Mouse (Mus musculus): ENCODE data around the gene Ptprk. TPM values are rescaled to one million over a fixed set of nuclear protein-coding genes. Genes with fewer than 3 reads are reported as not detected.

The Ptprk gene
- 1 to 10 TPM; 3.2 to 5.9 TPM for total RNA-seq (2021)
- long read RNA-seq, experiment 1, partial matches to known transcripts: 0 of 10 reads
- long read RNA-seq, experiment 1, other reads (novel, unspliced or antisense): 10 of 10 reads
- long read RNA-seq, experiment 2, partial matches to known transcripts: 2 of 5 reads
- long read RNA-seq, experiment 2, other reads (novel, unspliced or antisense): 2 of 5 reads

DNA sequence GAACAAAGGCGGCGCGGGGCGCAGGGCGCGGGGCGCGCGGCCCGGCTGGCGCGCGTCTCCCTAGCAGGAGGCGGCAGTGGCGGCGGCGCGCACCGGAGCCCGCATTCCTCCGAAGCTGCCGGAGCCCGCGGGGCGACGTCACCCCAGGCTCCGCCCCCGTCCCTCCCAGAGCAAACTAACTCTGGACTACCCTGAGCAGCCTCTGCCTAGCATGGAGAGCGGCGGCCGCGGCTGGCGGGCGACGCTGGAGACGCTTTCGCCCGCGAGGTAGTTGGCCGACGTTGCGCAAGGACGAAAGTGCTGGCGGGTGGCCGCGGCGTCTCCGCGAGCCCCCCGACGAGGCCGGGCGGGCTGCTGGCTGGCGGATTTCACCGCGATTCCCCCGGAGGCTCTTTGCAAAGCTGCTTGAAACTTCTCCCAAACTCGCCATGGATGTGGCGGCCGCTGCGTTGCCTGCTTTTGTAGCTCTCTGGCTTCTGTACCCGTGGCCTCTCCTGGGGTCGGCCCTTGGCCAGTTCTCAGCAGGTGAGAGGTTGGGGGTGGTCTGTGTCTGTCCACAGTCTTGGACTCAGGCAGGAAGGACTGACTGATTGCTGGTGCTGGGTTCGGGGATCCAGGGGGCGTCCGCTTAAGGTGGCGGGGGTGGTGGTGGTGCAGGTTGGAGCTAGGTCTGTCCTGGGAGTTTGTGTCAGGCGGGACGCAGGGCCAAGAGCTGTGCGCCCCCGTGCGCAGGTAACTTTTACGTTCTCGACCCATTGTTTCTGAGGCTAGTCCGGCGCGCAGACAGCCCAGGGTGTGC, at the start of gene Ptprk:
Gene Ptprk (plus strand): TSS at position 168 of the 799 bp plus-strand sequence.
- H3K27ac ChIP-seq: peak within 1 kb of the TSS; percentile 90
- peak; percentile 96 for DNase-seq
- peak within 1 kb of the TSS; percentile 94 for H3K4me3 ChIP-seq
- no peak for TF ChIP-seq CTCF (IDR thresholded peaks at IDR 0.05)
- intact Hi-C loops (cut with DNase I): no loop called here

DNA sequence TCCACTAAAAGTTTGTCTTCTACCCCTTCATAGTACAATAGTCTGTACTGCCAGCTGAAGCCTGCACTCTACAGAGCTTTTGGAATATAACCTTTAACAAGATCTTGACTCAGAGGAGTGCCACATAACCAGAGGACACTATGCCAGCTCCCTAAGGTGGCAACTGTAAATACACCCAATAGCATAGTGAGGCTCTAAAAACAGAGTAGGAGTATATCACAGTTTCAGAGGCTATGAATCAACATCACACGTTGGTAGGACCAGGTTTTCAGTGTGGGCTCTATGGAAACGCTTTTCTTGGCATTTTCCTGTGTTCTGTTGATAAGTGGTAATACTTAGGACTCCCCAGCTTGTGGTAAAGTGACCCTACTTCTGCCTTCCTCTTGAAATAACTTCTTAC, 46.8 kb upstream of the Ptprk start:
- intact Hi-C loops (cut with DNase I): no loop called here
- Histone ChIP-seq H3K4me3 (no peak overlapping the region), H3K27ac (no peak overlapping the region)
- DNase-seq: no peak
- TF ChIP-seq CTCF (IDR thresholded peaks at IDR 0.05): no peak

DNA sequence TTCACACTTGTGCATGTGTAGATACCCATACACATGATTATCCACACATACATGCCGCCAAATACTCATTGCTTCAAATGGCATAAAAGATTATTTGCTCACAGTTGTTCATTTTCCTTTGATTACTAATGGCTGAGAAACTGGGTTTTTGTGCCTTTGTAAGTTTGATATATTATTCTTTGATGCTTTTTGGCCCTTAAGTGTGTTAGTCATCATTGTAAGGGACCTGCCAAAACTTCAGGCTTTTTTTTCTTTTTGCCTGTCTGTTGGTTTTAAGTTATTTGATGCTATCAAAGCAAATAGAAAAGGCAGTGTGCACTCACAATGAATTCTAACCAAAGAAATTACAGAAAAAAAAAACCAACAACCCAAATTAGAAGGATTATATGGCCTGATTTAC, 38.2 kb upstream of the Ptprk start:
- no peak for TF ChIP-seq CTCF (IDR thresholded peaks at IDR 0.05)
- DNase-seq: no peak
- Histone ChIP-seq H3K4me3 (no peak overlapping the region), H3K27ac (no peak overlapping the region)
- intact Hi-C loops (cut with DNase I): no loop called here

DNA sequence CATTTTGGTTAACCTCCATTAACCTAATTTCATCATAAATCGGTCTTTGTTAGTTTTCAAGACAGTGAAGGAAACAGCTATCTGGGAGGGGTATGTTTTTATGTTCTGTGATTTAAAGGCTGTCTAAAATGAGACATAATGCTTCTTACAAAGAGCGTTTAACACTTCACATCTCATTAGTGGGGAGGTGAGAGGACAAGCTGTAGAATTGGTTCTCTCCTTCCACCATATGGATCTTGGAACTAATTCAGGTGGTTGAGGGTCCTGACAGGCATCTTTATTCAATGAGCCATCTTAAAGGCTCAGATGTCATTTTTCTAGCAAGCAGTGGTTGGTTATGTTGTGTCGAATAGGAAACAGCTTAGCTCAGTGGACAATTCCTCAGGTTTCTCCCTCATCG, 19.9 kb upstream of the Ptprk start:
- Histone ChIP-seq H3K27ac (no peak overlapping the region), H3K4me3 (no peak overlapping the region)
- no peak for DNase-seq
- no peak for TF ChIP-seq CTCF (IDR thresholded peaks at IDR 0.05)
- intact Hi-C loops (cut with DNase I): no loop called here

DNA sequence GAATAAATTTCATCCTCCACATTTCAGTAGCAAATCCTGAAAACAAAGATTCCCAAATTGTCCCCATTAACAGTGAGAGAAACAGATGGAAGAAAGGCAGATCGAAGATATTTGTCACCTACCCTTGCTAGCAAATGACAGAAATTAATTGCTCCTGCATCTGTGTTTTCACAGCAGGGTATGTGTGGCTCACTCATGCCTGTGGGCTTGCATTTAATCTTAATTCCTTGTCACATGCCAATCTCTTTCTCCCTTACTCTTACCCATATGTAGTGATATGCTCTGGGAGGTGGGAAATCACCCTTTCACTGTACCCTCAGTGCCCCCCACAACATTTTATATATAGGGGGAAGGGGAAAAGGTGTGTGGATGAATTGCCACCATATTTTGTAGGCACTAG, 15.4 kb upstream of the Ptprk start:
- TF ChIP-seq CTCF (IDR thresholded peaks at IDR 0.05): no peak

DNA sequence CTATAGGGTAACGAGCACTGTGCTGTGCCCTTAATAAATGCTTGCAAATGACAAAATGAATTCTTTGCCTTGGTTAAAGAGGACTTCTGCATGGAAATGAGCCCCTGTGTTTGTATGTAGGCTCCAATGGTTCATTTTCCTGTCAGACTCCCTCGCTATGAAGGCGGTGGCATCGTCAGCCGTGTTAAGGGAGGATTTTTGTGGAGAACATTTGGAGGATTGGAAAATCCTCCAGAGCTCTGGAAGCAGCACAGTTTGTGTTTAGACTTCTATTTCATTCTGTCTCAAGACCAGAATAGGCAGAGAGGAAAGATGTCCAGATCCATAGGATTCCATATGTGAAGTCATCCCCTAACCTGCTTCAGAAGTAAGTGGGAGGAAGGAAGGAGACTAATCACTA, 6.6 kb upstream of the Ptprk start:
- intact Hi-C loops (cut with DNase I): no loop called here
- no peak for TF ChIP-seq CTCF (IDR thresholded peaks at IDR 0.05)
- no peak overlapping the region for H3K27ac ChIP-seq
- no peak overlapping the region for H3K4me3 ChIP-seq
- DNase-seq: no peak

More for the DNA sequence above, 15.4 kb upstream of the Ptprk start:
- intact Hi-C loops (cut with DNase I): no loop called here
- H3K27ac ChIP-seq: no peak overlapping the region
- no peak overlapping the region for H3K4me3 ChIP-seq
- DNase-seq: no peak

DNA sequence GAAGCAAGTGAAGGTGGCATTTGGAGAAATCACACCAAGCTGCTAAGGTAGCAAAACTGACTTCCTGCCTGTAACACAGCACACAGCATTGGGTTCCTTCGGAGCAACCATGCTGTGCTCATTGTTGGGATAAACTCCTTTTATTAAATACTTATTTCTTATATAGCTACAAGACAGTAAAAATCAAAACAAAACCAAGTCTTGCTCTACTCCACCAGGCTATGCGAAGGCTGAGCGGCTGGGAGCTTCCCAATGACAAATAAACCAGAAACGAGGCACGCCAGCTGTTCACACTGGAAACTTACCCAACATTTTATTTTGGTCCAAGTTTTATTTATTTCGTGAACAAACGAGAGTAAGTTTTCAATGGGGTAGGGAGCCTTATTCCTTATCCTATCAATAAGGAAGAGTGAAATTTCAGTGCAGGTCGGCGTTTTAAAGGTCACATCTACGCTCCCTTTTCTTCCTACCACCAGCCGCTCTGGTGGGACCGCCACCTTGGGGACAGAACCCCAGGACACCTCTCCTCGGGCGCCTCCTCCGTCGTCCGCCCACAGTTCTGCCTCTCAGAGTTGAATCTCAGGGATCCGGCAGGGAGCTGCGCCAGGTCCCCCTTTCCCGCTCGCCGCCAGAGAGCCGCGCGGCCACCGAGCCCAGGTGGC, 498 bp upstream of the Ptprk start:
- Histone ChIP-seq H3K27ac (peak overlapping the region; percentile 90), H3K4me3 (peak overlapping the region; percentile 94)
- TF ChIP-seq CTCF (IDR thresholded peaks at IDR 0.05): 0 out of 2 replicates have a peak, but pooled peaks have one; percentile 4
- no peak for DNase-seq
- intact Hi-C loops (cut with DNase I): no loop called here

DNA sequence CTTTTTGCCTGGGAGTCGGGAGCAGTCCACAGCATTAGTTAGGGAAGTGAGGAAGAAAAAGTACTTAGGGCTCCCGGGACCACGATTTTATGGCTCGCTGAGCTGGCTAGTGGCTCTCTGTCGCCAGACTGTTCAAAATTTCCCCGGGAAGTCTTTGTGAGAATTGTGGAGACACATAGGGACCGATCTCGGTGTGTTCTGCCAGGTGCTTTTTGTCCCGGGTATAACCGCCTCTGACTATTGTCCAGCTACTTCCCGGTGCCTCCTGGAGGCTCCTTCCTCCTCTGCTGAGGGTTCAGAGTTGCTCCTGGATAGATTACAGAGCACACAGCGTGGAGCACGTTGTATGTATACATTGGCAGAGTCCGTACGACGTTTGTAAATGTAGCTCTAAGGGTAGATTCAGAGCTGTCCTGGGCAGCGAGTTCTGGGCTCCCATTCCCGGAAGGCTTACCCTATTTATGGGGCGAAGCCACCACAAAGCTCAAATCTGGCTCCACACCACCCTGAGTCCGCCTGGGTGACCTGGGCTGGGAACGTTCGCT, 943 bp downstream of the Ptprk start:
- no peak for TF ChIP-seq CTCF (IDR thresholded peaks at IDR 0.05)
- intact Hi-C loops (cut with DNase I): no loop called here
- Histone ChIP-seq H3K4me3 (peak overlapping the region; percentile 94), H3K27ac (peak overlapping the region; percentile 90)
- peak; percentile 20 for DNase-seq

DNA sequence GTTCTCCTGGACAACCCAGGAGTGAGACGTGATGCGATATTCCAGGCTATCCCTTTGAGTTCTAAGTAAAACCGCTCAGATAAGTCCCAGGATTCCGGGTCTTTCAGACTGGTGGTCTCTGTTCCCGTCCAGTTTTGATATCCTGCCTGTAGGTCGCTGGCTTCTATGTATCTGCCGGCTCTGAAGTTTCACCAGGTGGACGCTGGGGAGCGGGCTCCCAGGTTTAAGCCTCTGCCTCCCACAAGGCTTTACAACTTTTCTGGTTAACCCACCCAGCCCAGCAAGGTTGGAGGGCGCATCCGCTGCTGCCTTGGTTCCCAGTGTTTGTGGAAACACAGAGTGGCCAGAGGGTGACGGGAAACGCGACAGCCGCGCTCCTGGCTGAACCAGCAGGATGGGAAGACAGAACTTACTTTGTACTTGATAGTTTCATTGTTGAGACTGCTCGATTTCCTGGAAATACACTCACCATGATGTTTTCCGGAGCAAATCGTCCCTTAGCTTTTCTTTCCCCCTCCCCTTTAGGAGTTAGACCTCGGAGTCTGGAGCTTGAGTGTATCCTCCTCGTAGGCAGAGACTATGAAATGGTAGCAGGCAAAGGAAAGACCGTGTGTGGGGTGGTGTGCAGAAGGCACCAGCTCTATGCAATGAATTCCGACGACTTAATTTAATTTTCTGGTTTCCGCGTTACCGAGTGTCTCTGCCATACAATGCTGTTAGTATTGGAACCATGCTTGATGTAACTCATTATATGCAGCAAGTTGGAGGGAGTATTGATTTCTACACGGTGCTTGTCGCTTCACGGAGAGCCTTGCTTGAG, 1.6 kb downstream of the Ptprk start:
- Histone ChIP-seq H3K4me3 (peak overlapping the region; percentile 94), H3K27ac (peak overlapping the region; percentile 90)
- peak; percentile 24 for DNase-seq
- intact Hi-C loops (cut with DNase I): no loop called here
- TF ChIP-seq CTCF (IDR thresholded peaks at IDR 0.05): no peak

DNA sequence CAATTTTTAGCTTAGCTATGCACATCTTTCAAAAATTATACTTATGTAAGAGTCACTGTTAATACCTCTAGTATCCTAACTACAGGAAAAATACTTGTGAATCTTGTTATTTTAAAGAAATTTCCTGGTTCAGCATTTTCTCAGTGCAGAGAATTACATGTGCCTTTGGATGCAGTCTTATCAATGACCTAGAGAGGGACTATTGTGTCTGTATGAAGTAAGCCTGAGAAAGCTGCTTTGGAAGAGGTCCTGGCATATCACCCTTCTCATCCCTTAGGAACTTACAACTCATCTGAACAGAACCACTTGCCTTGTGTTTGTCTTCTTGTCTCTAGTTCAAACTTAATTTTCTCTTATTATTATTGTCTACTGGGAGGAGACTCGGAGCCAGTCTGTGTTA, 3.6 kb downstream of the Ptprk start:
- no peak for DNase-seq
- no peak overlapping the region for H3K27ac ChIP-seq
- peak; percentile 5; the same call in 1 of the 2 replicates for TF ChIP-seq CTCF (IDR thresholded peaks at IDR 0.05)
- intact Hi-C loops (cut with DNase I): no loop called here
- H3K4me3 ChIP-seq: no peak overlapping the region

DNA sequence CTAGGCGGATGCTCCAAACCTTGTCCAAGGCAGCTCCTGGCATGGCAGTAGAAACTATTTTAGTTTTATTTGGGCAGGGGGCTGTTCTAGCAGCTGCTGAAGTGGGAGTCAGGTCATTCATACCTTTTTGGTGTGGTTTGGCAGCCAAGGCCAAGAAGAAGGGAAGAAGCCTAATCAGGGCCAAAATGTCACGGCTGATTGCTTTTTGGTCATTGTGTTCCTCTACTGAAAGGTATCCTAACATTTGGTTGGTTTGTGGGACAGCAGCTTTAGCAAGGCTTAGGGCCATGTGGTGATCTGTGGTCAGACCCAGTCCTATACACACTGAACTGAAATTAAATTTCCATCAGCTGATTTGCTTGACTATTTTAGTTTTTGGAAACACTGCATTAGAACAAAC, 6.6 kb downstream of the Ptprk start:
- no peak for DNase-seq
- no peak for TF ChIP-seq CTCF (IDR thresholded peaks at IDR 0.05)
- H3K27ac ChIP-seq: no peak overlapping the region
- no peak overlapping the region for H3K4me3 ChIP-seq
- intact Hi-C loops (cut with DNase I): no loop called here

DNA sequence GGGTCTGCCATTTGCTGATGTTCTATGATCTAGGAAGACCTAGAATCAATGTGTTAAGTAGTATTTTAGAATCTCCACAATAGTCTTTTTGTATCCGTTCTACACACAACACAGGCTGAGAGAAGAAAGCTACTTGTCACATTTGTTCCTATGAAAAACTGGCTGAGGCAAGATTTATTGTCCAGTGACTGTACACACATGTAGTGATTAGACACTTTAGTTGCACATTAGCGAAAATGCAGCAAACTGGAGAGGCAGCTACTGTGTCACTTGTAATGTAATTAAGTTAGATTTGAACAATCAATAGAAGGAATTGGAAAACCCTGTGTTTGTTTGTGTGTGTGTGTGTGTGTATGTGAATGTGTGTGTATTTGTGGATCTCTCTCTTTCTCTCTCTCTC, 8.6 kb downstream of the Ptprk start:
- Histone ChIP-seq H3K4me3 (no peak overlapping the region), H3K27ac (no peak overlapping the region)
- intact Hi-C loops (cut with DNase I): no loop called here
- TF ChIP-seq CTCF (IDR thresholded peaks at IDR 0.05): no peak
- no peak for DNase-seq
